Mouse (Mus musculus): ENCODE data around the gene Tepp.

The Tepp gene

GRCm38 (mm10) chr8:95331720-95332436, 21.5 kb downstream of the Tepp start, which contains the start of the genes Zfp319 and Usb1:
Zfp319 (minus strand) TSS chr8:95331950.
Usb1 (plus strand) TSS chr8:95332284.
- peak; percentile 92 to 97 for DNase-seq

GRCm38 (mm10) chr8:95332437-95333199, 22.3 kb downstream of the Tepp start:
- no peak for DNase-seq

- DNase-seq = no peak
Observed at GRCm38 (mm10) chr8:95335706-95336105, 25.3 kb downstream of the Tepp start.

- no peak for DNase-seq
Observed at GRCm38 (mm10) chr8:95336363-95336762, 26.0 kb downstream of the Tepp start.

- no peak for DNase-seq
Observed at GRCm38 (mm10) chr8:95341721-95342120, 31.4 kb downstream of the Tepp start.

- DNase-seq = no peak
Observed at GRCm38 (mm10) chr8:95344668-95345067, 34.3 kb downstream of the Tepp start.

GRCm38 (mm10) chr8:95346643-95347545, 36.5 kb downstream of the Tepp start:
- DNase-seq = peak; percentile 65 to 80

- no peak for DNase-seq
Observed at GRCm38 (mm10) chr8:95348356-95348755, 38.0 kb downstream of the Tepp start.

GRCm38 (mm10) chr8:95348811-95349630, 38.7 kb downstream of the Tepp start:
- peak; percentile 54 to 73 for DNase-seq

- DNase-seq = peak in 1 of 2 experiments; percentile 36
Observed at GRCm38 (mm10) chr8:95351461-95351860, 41.1 kb downstream of the Tepp start.

GRCm38 (mm10) chr8:95352151-95352870, 41.9 kb downstream of the Tepp start, which contains the start of gene Mmp15:
Mmp15 (plus strand) TSS chr8:95352268.
- DNase-seq = peak; percentile 78 to 80

- DNase-seq = peak; percentile 66 to 67
Observed at GRCm38 (mm10) chr8:95352871-95353866, 42.8 kb downstream of the Tepp start.

- DNase-seq = no peak
Observed at GRCm38 (mm10) chr8:95354606-95355005, 44.2 kb downstream of the Tepp start.

- peak in 1 of 2 experiments; percentile 36 for DNase-seq
Observed at GRCm38 (mm10) chr8:95358550-95359411, 48.4 kb downstream of the Tepp start.

GRCm38 (mm10) chr8:95360181-95361015, 50.0 kb downstream of the Tepp start:
- DNase-seq = no peak

GRCm38 (mm10) chr8:95361016-95361341, 50.6 kb downstream of the Tepp start:
- DNase-seq = no peak

- no peak for DNase-seq
Observed at GRCm38 (mm10) chr8:95362272-95362671, 51.9 kb downstream of the Tepp start.

GRCm38 (mm10) chr8:95363849-95364248, 53.5 kb downstream of the Tepp start:
- DNase-seq = no peak
